Mouse (Mus musculus) frontal cortex, postnatal 10 days (tissue): Measurements from ENCODE around the gene Inka1.
A peak's percentile ranks its signal among the peaks of the same experiment; 100 is the strongest.
"Not testable (repeated sequence)": the region's sequence is repeated elsewhere in the genome, so short reads cannot be mapped to it uniquely, and the experiment has no call there.

Source experiments
- DNase-seq, 2 experiments: peaks; one replicate each; pipeline ENCODE4 v3.0.0; 2022; ENCODE audit warnings: low spot score in 2 of 2, mixed read lengths in 1 of 2

Gene Inka1

DNA sequence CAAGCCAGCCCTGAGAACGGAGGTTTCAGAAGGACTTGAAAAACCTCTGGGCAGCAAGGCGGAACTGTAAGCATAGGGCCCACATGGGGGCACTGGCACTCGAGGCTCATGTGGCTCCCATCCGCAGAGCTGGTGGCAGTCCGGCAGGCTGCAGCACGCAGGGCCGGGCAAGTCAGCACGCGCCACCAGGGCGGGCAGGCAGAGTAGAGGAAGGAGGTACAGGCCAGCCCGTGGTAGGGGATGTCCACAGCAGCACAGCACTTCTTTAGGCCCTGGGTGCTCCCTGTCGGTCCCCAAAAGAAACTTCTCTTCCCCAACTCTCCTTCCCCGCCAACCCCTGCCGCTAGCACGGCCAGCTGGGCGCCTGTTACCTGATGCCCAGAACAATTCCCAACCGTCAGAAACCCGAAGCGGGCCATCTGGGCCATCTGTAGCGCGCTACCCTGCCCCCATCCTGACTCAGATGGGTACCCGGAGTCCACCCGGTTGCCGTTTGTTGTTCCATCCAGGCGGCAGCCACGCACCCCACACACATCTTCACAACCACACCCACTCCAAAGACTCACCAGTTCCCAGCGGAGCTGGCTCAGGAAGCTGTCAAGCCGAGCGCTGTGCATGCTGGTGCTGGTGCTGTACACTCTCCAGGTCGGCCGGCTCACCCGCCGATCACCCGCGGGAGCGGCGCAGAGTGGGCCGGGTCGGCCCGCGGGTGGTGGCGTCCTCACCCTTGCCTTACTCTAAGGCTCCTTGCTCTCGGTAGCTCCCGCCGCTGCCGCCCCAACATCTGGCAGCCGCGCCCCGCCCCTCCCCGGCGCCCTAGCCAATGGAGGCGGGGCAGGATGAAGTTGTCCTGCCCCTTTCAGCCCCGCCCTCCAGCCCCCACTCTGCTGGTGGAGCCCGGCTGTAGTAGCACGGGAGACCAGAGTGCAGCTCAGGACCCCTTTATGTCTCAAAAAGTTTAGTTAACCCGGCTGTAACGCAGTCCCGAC lies at the start of gene Inka1:
Gene Inka1 (minus strand): TSS at position 749 of the 989 bp plus-strand sequence.
- peak; percentile 73 to 76 for DNase-seq

DNA sequence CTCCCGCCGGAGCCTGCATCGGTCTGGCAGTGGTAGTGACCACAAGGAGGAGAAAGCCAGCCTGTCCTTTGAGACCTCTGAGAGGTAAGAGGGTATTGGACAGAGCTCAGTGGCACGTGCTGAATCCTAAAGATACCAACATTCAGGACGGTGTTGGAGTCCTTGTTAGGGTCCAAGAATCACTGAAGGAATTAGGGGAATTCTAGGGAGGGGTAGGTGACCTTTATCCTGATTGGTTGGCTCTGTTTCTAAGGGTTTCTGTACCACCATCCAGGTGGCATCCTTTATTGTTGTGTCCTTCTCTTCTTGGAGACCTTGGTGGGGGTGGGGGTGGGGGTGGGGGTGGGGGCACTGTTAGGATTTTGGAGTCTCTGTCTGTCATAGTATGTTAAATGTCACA lies 46.4 kb upstream of the Inka1 start:
- no peak for DNase-seq

GRCm38 (mm10) chr9:108027867-108028266 lies 42.2 kb upstream of the Inka1 start:
- DNase-seq: no peak

DNA sequence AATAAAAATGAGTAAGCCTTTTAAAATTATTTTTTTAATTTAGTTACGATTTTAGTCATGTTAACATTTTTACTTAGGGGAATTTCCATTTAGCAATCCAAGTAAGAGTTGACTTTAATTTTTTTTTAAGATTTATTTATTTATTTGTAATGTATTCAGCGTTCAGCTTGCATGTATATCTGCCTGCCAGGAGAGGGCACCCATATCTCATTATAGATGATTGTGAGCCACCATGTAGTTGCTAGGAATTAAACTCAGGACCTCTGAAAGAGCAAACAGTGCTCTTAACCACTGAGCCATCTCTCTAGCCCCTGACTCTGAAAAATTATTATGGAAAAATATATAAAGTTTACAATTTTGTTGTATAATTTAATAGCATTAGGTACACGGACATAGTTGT lies 40.9 kb upstream of the Inka1 start:
- no peak for DNase-seq

DNA sequence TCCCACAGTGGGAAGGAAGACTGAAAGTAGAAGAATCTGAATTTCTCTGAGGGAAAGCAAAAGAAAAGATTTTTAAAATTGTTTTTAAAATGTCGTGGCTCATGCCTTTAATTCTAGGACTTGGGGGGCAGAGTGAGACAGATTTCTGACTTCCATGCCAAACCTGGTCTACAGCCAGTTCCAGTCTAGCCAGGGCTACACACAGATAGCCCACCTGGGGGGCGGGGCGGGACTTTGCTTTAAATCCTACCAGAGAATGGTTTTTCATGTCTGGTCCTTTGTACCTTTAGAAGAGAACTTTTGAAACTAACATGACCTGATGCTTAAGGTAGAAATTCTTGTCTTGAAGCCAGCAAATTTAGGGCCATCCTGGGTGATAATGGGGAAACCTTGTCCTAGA lies 37.5 kb upstream of the Inka1 start:
- DNase-seq: no peak

DNA sequence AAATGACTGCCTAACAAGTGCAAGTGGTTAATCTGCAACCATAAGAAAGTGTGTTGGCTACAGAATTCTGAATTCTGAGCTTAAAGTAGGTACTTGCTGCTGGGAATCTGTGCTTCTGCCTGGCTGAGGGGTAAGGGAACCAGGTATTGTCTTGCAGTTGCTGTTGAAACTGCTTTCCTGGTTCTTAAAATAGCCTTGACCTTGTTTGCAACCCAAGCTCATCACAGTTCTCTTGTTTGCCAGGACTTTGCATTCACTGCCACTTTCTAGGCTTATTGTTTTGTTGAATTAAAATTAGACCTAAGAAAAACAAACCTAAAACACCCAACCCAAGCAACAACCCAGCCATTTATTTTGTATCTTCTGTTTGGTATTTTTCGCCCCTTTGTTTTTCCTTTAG lies 35.1 kb upstream of the Inka1 start:
- no peak for DNase-seq

- no peak for DNase-seq
Observed at GRCm38 (mm10) chr9:108017127-108017526, 31.4 kb upstream of the Inka1 start.

DNA sequence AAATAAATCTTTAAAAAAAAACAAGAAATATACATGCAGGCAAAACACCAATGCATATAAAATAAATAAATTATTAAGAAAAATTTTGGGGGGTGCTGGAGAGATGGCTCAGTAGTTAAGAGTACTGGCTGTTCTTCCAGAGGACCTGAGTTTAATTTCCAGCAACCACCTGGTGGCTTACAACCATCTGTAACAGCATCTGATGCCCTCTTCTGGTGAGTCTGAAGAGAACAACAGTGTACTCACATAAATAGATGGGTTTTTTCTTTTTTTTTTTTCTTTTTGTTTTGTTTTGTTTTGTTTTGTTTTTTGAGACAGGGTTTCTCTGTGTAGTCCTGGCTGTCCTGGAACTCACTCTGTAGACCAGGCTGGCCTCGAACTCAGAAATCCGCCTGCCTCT lies 27.9 kb upstream of the Inka1 start:
- not testable (repeated sequence) for DNase-seq

DNA sequence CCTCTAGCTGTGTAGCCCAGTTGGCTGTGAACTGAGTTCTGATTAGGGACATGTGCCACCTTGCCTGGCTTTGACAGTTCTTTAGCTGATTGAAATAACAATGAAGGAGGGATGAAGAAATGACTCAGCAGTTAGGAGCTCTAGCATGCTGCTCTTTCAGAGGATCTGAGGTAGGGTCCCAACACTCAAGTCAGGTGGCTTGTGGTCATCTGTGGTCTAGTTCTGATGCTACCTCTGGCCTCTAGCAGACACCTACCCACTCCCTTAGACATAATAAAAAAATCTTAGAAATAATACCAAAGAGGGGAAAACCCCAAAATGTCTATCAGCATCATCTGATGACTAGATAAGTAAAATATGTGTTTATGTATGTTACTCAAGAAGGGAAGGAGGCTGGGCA lies 24.7 kb upstream of the Inka1 start:
- no peak for DNase-seq

DNA sequence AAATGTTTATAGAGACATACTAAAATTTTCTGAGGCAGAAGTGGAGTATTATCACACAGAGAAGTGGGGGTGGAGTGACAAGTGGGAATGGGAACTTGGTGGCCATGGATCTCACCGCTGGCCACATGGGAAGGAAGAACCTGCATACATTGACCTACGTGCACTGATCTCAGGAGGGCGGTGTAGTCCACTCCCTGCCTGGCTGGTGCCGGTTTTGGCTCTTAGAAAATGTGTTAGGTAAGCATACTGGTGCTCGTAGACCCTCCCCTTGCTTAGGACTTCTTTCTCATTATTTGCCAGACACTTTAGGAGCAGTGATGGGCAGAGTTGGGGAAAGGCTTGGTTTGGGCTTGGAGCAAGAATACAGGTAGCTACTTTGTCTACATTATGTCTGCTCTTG lies 22.4 kb upstream of the Inka1 start:
- no peak for DNase-seq

GRCm38 (mm10) chr9:108003531-108003890 lies 17.8 kb upstream of the Inka1 start:
- DNase-seq: no peak

DNA sequence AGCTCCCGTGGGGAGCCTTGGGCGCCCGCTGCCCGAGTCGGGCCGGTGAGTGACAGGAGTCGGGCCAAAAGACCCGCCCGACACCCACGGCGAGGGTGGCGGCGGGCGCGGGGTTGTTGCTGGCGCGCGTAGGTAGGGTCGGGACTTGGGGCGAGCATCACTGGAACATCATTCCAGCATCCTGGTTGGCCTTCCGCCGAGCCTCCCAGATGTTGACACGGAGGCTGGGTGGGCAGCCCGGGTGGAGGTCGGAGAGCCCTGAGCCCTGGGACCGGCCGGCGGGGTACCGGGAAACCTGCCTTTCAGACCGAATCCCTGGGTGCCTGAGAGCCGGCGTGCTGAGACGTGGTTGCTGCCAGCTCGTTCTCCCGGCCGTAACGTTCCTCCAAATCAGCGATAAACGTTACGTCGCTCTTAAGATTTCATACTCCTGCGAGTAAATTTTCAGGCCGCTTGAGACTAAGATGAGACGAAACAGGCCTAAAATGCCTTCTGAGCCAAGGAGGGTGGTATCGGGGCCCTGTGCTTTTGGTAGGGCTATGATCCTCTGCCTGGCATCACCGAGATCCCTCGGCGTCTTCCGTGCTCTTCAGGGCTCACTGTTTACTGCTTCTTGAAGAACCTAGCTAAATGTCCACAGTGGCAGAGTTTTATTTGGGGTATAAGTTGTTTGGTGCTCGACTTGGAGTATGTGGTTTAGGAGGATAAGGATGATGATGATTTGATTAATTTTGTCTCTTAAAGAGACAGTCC lies 17.3 kb upstream of the Inka1 start:
- no peak for DNase-seq

DNA sequence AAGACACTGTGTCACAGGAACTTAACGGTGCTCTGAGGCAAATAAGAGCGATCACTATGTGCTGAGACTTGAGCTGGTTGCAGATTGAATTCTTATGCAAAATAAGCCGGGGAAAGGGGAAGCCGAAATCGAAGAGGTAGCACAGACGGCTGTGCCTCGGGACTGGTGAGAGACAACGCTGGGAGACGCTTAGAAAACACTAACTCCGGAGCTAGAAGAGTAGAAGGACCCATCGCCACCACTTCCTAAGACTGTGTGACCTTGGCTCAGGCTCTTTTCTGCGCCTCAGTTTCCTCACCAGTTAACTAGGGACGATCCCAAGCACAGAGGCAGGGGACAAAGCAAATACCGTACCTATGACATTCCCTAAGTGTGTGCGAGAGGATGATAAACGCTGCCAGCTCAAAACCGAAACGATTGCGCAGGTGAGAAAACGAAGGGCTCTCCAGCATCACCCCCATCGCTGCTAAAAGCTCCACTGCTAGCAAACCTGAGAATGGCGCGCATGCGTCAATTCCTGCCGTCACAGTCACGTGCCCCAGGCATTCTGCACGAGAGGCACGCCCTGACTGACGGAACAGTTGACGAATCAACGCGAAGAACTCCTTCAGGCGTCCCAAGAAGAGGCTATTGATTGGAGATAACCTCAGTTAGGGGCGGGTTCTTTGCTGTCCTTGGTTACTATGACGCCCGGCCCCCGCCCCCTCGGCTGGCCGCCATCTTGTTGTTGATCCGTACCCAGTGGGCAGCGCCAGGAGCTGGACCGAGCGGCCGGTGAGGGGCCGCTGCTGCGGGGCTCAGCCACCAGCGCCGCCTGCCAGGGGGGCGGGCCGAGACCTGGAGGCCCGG lies 16.5 kb upstream of the Inka1 start, which contains the start of gene Ip6k1:
Gene Ip6k1 (plus strand): TSS at position 580 of the 849 bp plus-strand sequence.
- DNase-seq: peak; percentile 100

DNA sequence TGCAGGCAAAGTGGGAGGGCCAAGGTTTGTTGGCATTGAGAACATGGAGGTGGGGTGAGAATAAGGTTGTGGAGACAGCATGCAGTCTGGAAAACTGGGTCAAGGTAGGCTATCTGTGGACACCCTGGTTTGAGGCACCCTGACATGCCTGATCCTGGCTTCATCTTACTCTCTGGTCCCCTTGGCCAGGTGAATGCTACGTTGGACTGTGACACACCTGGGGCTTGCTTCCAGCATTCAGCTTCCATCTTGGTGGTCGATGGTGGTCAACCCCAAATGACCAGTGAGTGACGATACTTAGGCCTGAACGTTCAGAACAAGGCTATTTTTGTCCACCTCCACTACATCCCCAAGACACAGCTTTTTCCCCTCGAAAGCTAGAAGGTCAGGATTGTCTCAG lies 10.4 kb upstream of the Inka1 start, which contains the start of gene Gm20662:
Gene Gm20662 (plus strand): TSS at position 301 of the 400 bp plus-strand sequence.
- DNase-seq: no peak

DNA sequence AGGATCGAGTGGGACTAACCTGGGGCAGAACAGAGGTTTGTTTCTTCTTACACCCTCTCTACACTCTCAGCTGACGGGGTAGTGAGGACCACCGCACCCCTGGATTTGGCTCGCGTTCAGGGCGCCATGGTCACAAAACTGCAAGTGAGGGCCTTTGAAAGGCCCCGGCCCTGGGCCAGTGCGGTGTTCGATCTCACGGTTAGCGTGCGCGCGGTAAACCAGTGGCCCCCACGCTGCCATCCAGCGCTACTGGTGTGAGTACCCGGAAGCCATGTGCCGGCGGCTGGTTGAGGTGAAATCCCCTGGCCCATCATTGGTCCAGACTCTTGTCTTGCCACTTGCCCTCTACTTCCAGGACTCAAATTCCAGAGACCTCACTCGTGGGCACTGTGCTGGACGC lies 9.8 kb upstream of the Inka1 start:
- DNase-seq: no peak

GRCm38 (mm10) chr9:107994464-107994863 lies 8.8 kb upstream of the Inka1 start:
- DNase-seq: no peak

DNA sequence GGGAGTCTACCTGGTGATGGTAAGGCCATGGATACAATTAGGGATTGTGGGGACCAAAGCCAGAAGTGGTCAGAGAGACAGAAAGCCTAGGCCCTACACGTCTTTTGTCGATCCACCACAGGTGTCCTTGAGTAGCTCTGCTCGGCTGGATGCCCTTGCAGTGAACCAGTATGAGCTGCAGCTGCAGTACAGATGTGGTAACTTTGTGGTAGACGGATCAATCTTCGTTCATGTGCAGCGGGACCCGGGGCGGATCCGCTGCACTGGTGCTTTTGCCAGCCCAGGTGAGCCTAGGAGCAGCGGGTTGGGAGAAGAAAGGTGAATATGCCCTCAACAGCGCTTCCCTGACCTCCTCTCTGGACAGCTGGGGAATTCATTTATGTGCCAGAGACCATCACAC lies 7.3 kb upstream of the Inka1 start:
- no peak for DNase-seq

GRCm38 (mm10) chr9:107992197-107992596 lies 6.5 kb upstream of the Inka1 start, which contains the start of gene Cdhr4:
Cdhr4 (plus strand) TSS chr9:107992497.
- DNase-seq: no peak

GRCm38 (mm10) chr9:107987950-107988349 lies 2.3 kb upstream of the Inka1 start:
- no peak for DNase-seq

- DNase-seq: peak; percentile 54 to 76
Observed at GRCm38 (mm10) chr9:107986376-107986775, 697 bp upstream of the Inka1 start.

GRCm38 (mm10) chr9:107984754-107985055 lies 974 bp downstream of the Inka1 start:
- no peak for DNase-seq
